Mouse (Mus musculus) monocyte, adult 2 months (primary cell): ENCODE results near the gene Ndufb4.

Source experiments
- DNase-seq, 2 experiments: peaks; one replicate each; pipeline ENCODE4 v3.0.0; 2022; ENCODE audit warnings: low spot score in 2 of 2, low read depth in 1 of 2

The Ndufb4 gene

GRCm38 (mm10) chr16:37637802-37638201 lies 16.5 kb downstream of the Ndufb4 start:
- no peak for DNase-seq

GRCm38 (mm10) chr16:37636107-37636506 lies 18.1 kb downstream of the Ndufb4 start:
- DNase-seq, result no peak

GRCm38 (mm10) chr16:37635095-37635494 lies 19.2 kb downstream of the Ndufb4 start:
- DNase-seq, result no peak

- no peak for DNase-seq
Measured at GRCm38 (mm10) chr16:37634578-37634977, 19.7 kb downstream of the Ndufb4 start.

GRCm38 (mm10) chr16:37629011-37629410 lies 25.2 kb downstream of the Ndufb4 start:
- DNase-seq, result no peak

- no peak for DNase-seq
Measured at GRCm38 (mm10) chr16:37628336-37628735, 25.9 kb downstream of the Ndufb4 start.

- no peak for DNase-seq
Measured at GRCm38 (mm10) chr16:37626388-37626949, 27.8 kb downstream of the Ndufb4 start.

- no peak for DNase-seq
Measured at GRCm38 (mm10) chr16:37622919-37623318, 31.3 kb downstream of the Ndufb4 start.

GRCm38 (mm10) chr16:37622403-37622802 lies 31.9 kb downstream of the Ndufb4 start:
- DNase-seq, result no peak

GRCm38 (mm10) chr16:37617695-37618094 lies 36.6 kb downstream of the Ndufb4 start:
- no peak for DNase-seq

- no peak for DNase-seq
Measured at GRCm38 (mm10) chr16:37616104-37616503, 38.1 kb downstream of the Ndufb4 start.

GRCm38 (mm10) chr16:37615429-37615828 lies 38.8 kb downstream of the Ndufb4 start:
- DNase-seq, result no peak

GRCm38 (mm10) chr16:37614540-37614939 lies 39.7 kb downstream of the Ndufb4 start:
- no peak for DNase-seq

- DNase-seq, result no peak
Measured at GRCm38 (mm10) chr16:37612013-37612412, 42.2 kb downstream of the Ndufb4 start.

GRCm38 (mm10) chr16:37611072-37611471 lies 43.2 kb downstream of the Ndufb4 start:
- no peak for DNase-seq

GRCm38 (mm10) chr16:37610333-37610732 lies 43.9 kb downstream of the Ndufb4 start:
- no peak for DNase-seq

- DNase-seq, result no peak
Measured at GRCm38 (mm10) chr16:37604243-37604642, 50.0 kb downstream of the Ndufb4 start.

GRCm38 (mm10) chr16:37603431-37603830 lies 50.8 kb downstream of the Ndufb4 start:
- DNase-seq, result no peak

GRCm38 (mm10) chr16:37599326-37599725 lies 54.9 kb downstream of the Ndufb4 start:
- DNase-seq, result no peak

- no peak for DNase-seq
Measured at GRCm38 (mm10) chr16:37598463-37598862, 55.8 kb downstream of the Ndufb4 start.

- DNase-seq, result no peak
Measured at GRCm38 (mm10) chr16:37597412-37597811, 56.8 kb downstream of the Ndufb4 start.
